ENCODE assay signal across 16 mouse cellular contexts in genomic region chr6:124640041-124640440, GRCm38 (mm10). TPM values are rescaled to one million over a fixed set of nuclear protein-coding genes. Genes with fewer than 3 reads are reported as not detected.
DNase-seq lines count a peak whose midpoint lies in the region; ATAC-seq and TF ChIP-seq lines count a peak whose summit lies in the region.
"Had no signal": no experiment of that assay in that cellular context is flagged by ENCODE, and none has a peak within 500 bp of the region (broad histone marks: within the 10 kb centered on the region; RNA-seq: fewer than 3 reads in every experiment).

No protein-coding gene starts in this region.

- TF ChIP-seq CTCF in lung, postnatal 0 days (IDR thresholded peaks at IDR 0.05) = 0 out of 2 replicates have a peak, but pooled peaks have one; percentile 12
- TF ChIP-seq CTCF in lung, adult 2 months (IDR thresholded peaks at IDR 0.05; ENCODE audit: insufficient read depth, low read length) = no peak

- no peaks in the 10 kb centered on the region for H3K9me3 ChIP-seq in lung, postnatal 0 days (ENCODE audit: low read length)
- H3K9me3 ChIP-seq: G1E; heart, embryonic 10.5 days; hindbrain, embryonic 13.5 days; limb, embryonic 13.5 days had no signal

- 68% methylated on average over 4 of the region's 4 CpGs for WGBS in lung, postnatal 0 days
- WGBS in lung, adult 2 months = 79% methylated on average over 4 of the region's 4 CpGs

- no peak for ATAC-seq in lung, postnatal 0 days

- no peaks in the 10 kb centered on the region for H3K27me3 ChIP-seq in lung, postnatal 0 days (replicated peaks; ENCODE audit: insufficient read depth, low read length)
- H3K27me3 ChIP-seq: hindbrain, embryonic 13.5 days; limb, embryonic 13.5 days had no signal

- no peak overlapping the region for H3K4me2 ChIP-seq in lung, postnatal 0 days (replicated peaks; ENCODE audit: low read depth, low read length)
- H3K4me2 ChIP-seq: hindbrain, embryonic 13.5 days; limb, embryonic 13.5 days had no signal

- H3K4me3 ChIP-seq in lung, postnatal 0 days (ENCODE audit: low read depth, low read length) = no peak overlapping the region
- H3K4me3 ChIP-seq in lung, adult 2 months (replicated peaks; ENCODE audit: extremely low read depth, low read depth, low read length) = no peak overlapping the region
- H3K4me3 ChIP-seq: heart, embryonic 10.5 days; hindbrain, embryonic 13.5 days; limb, embryonic 13.5 days; myocyte had no signal

- H3K4me1 ChIP-seq in lung, postnatal 0 days (ENCODE audit: insufficient read depth, low read depth, low read length) = no peaks in the 10 kb centered on the region
- H3K4me1 ChIP-seq in lung, adult 2 months (ENCODE audit: control insufficient read depth, insufficient read depth, low read length) = no peaks in the 10 kb centered on the region
- H3K4me1 ChIP-seq: heart, embryonic 10.5 days; hindbrain, embryonic 13.5 days; limb, embryonic 13.5 days had no signal

- H3K27ac ChIP-seq in lung, postnatal 0 days (ENCODE audit: low read length) = no peak overlapping the region
- H3K27ac ChIP-seq: heart, embryonic 10.5 days; hindbrain, embryonic 13.5 days; limb, embryonic 13.5 days had no signal

- no peak for TF ChIP-seq POLR2A in lung, adult 2 months (IDR thresholded peaks at IDR 0.05; ENCODE audit: borderline replicate concordance, extremely low read depth, low read depth, low read length)

- no peaks in the 10 kb centered on the region for H3K36me3 ChIP-seq in lung, postnatal 0 days (ENCODE audit: insufficient read depth, low read length)
- H3K36me3 ChIP-seq: G1E; heart, embryonic 10.5 days; hindbrain, embryonic 13.5 days; limb, embryonic 13.5 days had no signal

- no peak for TF ChIP-seq EP300 in lung, postnatal 0 days (IDR thresholded peaks at IDR 0.05)

- peak; percentile 25 for DNase-seq in adrenal gland, adult 2 months
- DNase-seq in adrenal gland, postnatal 4 days (ENCODE audit: low spot score in 2 of 2) = no peak
- DNase-seq in kidney, postnatal 4 days = peak; percentile 31 to 55
- no peak for DNase-seq in kidney, adult 8-10 months
- no peak for DNase-seq in lung, postnatal 0 days (ENCODE audit: low spot score)
- no peak for DNase-seq in lung, adult 2 months
- DNase-seq in adipocyte (ENCODE audit: low spot score) = peak; percentile 61
- DNase-seq in heart, postnatal 25 days (ENCODE audit: low spot score) = no peak
- DNase-seq: cerebellum, adult 18-20 months; embryo, embryonic 11 days; kidney, postnatal 14 days had no signal

- no peak overlapping the region for H3K9ac ChIP-seq in lung, postnatal 0 days (replicated peaks; ENCODE audit: low read depth)
- H3K9ac ChIP-seq: hindbrain, embryonic 13.5 days; limb, embryonic 13.5 days had no signal

- intact Hi-C loops in heart, postnatal 25 days (cut with DNase I) = loop anchor here (5.0 kb wide), 1 partner anchor 97 kb away; the partner anchor contains the start of gene Ptpn6

RNA-seq across cellular contexts. Expression of gene C1s2, which starts 4.2 kb away (rescaled TPM):
- 1 to 10 TPM; 1.5 to 2.6 TPM for total RNA-seq in adrenal gland, adult 2 months (2021)
- not detected in 2 replicates for polyA plus RNA-seq in adrenal gland, adult 2 months (2012; rRNA removed)
- total RNA-seq in adrenal gland, postnatal 4 days (2021) = 1 to 10 TPM; 1.7 to 2.5 TPM
- polyA plus RNA-seq in lung, postnatal 0 days (2015; fragmentation: Nextera tagmentation; extraction: Ambion mirVana) = 0.12 TPM in 1 of 2 replicates, not detected in the other
- 0.06 TPM in 1 of 2 replicates, not detected in the other for polyA plus RNA-seq in lung, adult 2 months (2012; rRNA removed)
- under 1 TPM; 0.48 to 0.62 TPM for total RNA-seq in heart, postnatal 25 days (2021)
- polyA plus RNA-seq: G1E; heart, embryonic 10.5 days; limb, embryonic 13.5 days had no signal

RNA-seq across cellular contexts. Expression of gene Lpcat3, which starts 22.8 kb away (rescaled TPM):
- total RNA-seq in adrenal gland, adult 2 months (2021) = 100 to 1,000 TPM in 1 of 2 experiments, 10 to 100 TPM in 1; 92.1 to 138 TPM
- 141 and 155 TPM in 2 replicates for polyA plus RNA-seq in adrenal gland, adult 2 months (2012; rRNA removed)
- total RNA-seq in adrenal gland, postnatal 4 days (2021) = 100 to 1,000 TPM in 1 of 2 experiments, 10 to 100 TPM in 1; 99.6 to 105 TPM
- 67.3 and 74.2 TPM in 2 replicates for polyA plus RNA-seq in lung, postnatal 0 days (2015; fragmentation: Nextera tagmentation; extraction: Ambion mirVana)
- polyA plus RNA-seq in lung, adult 2 months (2012; rRNA removed) = 83.3 and 112 TPM in 2 replicates
- total RNA-seq in heart, postnatal 25 days (2021) = 10 to 100 TPM; 39.6 to 43.9 TPM

Comparison
In these comparisons a context has a peak if more than half of its experiments do, and no peak if none do; other contexts are left out.
1. DNase-seq: peak in adrenal gland, adult 2 months (single experiment), kidney, postnatal 4 days (2 of 2) and adipocyte (single experiment); none in adrenal gland, postnatal 4 days (0 of 2), kidney, adult 8-10 months (0 of 2), lung, postnatal 0 days (single experiment), lung, adult 2 months (single experiment) and heart, postnatal 25 days (single experiment).